Mouse (Mus musculus) right cerebral cortex, postnatal 25 days (tissue): ENCODE data around the gene Pnpla7.

Experiments used
- DNase-seq: peaks from one replicate; pipeline ENCODE4 v3.0.0; 2022

Gene Pnpla7

DNA sequence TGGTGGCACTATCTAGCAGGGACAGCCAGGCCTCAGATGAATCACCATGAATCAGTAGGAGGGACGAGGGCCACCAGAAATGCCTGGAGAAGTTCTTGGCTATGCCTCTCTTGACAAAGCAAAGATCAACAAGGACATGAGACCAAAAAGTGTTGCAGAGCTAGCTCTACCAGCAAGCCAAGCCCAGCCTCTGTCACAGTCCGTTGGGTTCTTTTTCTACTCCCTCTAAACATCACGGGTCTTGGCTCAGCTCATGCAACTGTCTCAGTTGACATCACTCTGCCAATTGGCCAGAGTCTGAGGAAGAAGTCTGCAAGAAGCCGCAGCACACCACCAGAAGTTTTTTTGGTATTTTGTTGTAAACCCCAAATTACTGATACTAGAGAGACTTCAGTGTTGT, 99.7 kb downstream of the Pnpla7 start:
- no peak for DNase-seq

- DNase-seq = no peak
Measured at GRCm38 (mm10) chr2:25078967-25079366, 103.1 kb downstream of the Pnpla7 start.

- no peak for DNase-seq
Measured at GRCm38 (mm10) chr2:25080076-25080475, 104.2 kb downstream of the Pnpla7 start, which contains the start of gene Entpd8. TSS of gene Entpd8 (plus strand) at chr2:25080304.

DNA sequence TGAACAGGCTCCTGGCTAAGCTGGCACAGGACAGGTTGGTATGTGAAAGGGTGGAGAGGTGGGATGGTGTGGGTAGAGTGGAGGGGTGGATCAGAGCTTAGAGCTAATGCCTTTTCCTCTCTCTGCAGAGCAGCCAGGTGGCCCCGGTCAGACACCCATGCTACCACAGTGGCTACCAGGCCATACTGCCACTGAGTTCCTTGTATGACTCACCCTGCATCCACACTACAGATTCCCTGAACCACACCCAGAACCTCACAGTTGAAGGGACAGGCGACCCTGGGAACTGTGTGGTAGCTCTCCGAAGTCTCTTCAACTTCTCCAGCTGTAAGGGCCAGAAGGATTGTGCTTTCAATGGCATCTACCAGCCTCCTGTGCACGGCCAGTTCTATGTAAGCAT, 107.9 kb downstream of the Pnpla7 start:
- no peak for DNase-seq

- DNase-seq = no peak
Measured at GRCm38 (mm10) chr2:25085571-25085970, 109.7 kb downstream of the Pnpla7 start.

DNA sequence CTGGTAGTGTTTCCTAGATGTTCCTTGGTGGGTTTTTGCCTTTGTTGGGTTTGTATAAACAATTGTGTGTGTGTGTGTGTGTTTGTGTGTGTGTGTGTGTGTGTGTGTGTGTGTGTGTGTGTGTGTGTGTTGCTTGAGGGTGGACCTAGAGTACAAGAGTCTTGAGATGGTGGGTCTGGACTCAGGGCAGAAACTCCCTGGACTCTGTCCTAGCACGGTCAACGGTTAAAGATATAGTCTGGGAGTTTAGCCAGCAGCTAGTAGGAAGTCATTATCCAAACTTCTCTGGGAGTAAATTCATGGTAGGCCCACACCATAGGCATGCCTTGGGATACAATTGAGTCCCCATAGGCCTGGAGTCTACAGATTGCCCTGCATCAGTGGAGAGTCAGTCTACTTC, 112.0 kb downstream of the Pnpla7 start:
- DNase-seq = no peak

DNA sequence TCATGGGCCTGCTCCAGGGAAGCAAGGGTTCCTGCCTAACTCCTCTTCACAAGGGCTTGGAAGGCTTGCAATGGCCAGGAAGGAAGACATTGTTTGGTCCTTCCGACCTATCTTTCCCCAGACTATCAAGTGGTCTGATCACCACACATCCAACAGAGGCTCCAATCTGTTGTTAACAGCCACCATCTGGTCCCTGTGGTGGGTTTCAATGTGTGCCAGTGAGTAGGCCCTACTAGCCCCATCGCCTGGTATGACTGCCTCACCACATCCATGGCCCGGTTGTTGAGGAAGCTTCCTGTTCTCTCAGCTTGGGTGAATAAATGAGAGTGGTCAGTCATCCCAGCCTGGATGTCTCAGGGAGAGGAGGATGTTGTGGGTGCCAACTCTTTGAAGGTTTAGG, 112.8 kb downstream of the Pnpla7 start:
- no peak for DNase-seq

DNA sequence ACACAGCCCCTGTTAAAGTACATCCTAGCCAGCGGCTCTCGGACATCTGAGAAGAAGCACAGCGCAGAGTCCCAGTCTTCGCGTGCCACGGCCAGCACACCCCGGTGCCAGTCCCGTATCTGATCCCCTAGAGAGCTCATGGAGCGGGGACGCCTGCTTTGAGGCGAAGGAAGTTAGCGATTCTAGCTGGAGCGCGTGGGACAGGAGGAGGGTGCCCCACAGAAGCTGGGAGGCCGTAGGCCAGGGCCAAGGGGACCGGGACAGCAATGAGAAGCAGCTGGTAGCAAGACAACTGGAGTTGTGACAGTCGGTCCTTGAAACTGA, 118.9 kb downstream of the Pnpla7 start:
- DNase-seq = no peak

- no peak for DNase-seq
Measured at GRCm38 (mm10) chr2:25095109-25095850, 119.4 kb downstream of the Pnpla7 start, which contains the start of gene Noxa1. TSS of gene Noxa1 (minus strand) at chr2:25095149.

- DNase-seq = no peak
Measured at GRCm38 (mm10) chr2:25098005-25098615, 122.3 kb downstream of the Pnpla7 start.

- peak; percentile 14 for DNase-seq
Measured at GRCm38 (mm10) chr2:25098956-25099355, 123.1 kb downstream of the Pnpla7 start.

GRCm38 (mm10) chr2:25099703-25100102, 123.9 kb downstream of the Pnpla7 start:
- no peak for DNase-seq
